Mouse (Mus musculus): ENCODE results near the gene C130032M10Rik. TPM values are rescaled to one million over a fixed set of nuclear protein-coding genes. Genes with fewer than 3 reads are reported as not detected.

C130032M10Rik gene
- polyA plus RNA-seq, 1 experiment from 2014 or later: 0.16 TPM

DNA sequence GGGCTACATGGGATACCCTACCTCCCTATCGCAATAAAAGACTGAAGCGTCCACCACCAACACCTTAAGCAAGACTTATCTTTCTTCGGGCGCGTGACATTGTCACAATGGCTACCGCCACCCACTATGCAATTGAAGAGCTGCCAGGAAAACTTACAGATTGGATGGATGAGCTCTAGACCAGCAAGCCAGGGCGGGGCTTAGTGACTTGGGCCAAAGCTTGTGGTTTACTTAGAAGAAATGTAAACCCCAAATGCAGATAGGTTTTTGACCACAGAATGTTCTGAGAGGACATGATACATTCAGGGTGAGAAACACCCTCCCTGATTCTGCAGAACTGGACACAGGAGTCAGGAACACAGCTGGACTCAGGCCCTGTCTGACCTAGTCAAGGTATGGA, 14.4 kb upstream of the C130032M10Rik start:
- H3K9ac ChIP-seq (ENCODE audit: low read depth, low read length): no peak overlapping the region

DNA sequence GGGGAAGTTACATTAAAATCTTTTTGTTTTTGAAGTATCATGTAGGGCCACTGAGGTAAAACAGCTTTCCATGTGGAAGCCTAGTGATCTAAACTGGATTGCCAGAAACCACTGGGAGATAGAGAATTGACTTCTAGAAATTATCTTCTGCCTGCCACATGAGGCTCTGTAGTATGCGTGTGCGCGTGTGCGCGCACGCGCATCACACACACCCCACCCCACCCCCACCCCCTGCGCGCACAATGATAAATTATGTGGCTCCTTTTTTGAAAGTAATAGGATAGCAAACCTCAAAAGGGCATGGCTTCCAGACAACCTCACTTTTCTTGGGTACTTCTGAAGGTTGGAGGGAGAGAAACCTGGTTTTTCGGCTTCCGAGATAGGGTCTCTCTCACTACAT, 13.6 kb upstream of the C130032M10Rik start:
- Histone ChIP-seq H3K9me3 (replicated peaks; ENCODE audit: low read length) (no peaks in the 10 kb centered on the region), H3K36me3 (ENCODE audit: insufficient read depth, low read length) (no peaks in the 10 kb centered on the region), H3K4me2 (ENCODE audit: low read length) (no peak overlapping the region), H3K4me1 (replicated peaks; ENCODE audit: insufficient read depth, low read length) (no peaks in the 10 kb centered on the region), H3K4me3 (replicated peaks; ENCODE audit: low read depth, low read length) (no peak overlapping the region), H3K27me3 (ENCODE audit: insufficient read depth, low read length) (0 out of 2 replicates have a peak, but pooled peaks cover 3% of the 10 kb centered on the region), H3K27ac (no peak overlapping the region), H3K9ac (ENCODE audit: low read depth, low read length) (no peak overlapping the region)
- DNase-seq (ENCODE audit: low spot score): no peak
- ATAC-seq (replicated peaks; ENCODE audit: low FRiP score, low read depth): no peak
- TF ChIP-seq CTCF (IDR thresholded peaks at IDR 0.05; ENCODE audit: low read depth): no peak
- WGBS: 95% methylated on average over 11 of the region's 11 CpGs

More for the DNA sequence above, 14.4 kb upstream of the C130032M10Rik start:
- no peak for DNase-seq (ENCODE audit: low spot score)
- Histone ChIP-seq H3K27ac (no peak overlapping the region), H3K4me1 (replicated peaks; ENCODE audit: insufficient read depth, low read length) (no peaks in the 10 kb centered on the region), H3K4me3 (replicated peaks; ENCODE audit: low read depth, low read length) (no peak overlapping the region), H3K9me3 (replicated peaks; ENCODE audit: low read length) (no peaks in the 10 kb centered on the region), H3K27me3 (ENCODE audit: insufficient read depth, low read length) (0 out of 2 replicates have a peak, but pooled peaks cover 3% of the 10 kb centered on the region), H3K36me3 (ENCODE audit: insufficient read depth, low read length) (no peaks in the 10 kb centered on the region), H3K4me2 (ENCODE audit: low read length) (no peak overlapping the region)
- no peak for TF ChIP-seq CTCF (IDR thresholded peaks at IDR 0.05; ENCODE audit: low read depth)
- 95% methylated on average over 7 of the region's 7 CpGs for WGBS
- no peak for ATAC-seq (replicated peaks; ENCODE audit: low FRiP score, low read depth)

DNA sequence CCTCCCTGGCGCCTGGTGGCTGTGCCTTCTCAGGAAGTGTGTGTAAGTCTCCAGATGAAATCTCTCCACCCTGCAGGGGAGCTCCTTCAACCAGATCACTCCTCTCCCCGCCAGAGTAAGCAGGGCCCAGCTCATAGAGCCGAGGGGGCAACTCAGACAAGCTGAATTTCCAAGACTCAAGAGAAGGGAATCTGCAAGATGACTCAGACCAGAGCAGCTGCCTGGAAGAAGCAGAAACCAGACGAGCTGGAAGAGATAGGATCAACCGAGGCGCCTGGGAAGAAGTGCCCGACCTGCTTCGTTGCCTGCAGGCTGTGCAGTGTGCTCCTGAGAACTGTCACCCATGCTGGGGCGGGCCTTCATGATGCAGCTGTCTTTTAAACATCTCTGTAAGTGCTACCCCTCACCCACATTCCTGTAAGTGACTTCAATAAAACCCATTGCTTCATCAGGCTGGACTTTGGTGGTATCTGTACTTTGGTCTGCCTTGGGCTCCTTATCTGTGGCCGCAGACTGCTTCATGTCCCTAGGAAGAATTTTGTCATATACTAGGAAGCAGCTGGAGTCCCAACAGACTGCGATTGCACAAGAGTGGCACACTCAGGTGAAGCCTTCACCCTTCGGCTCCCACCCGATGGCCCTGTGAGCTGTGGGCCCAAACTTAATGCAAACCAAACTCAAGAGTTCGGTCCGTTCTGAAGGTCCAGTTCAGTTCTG, 12.6 kb upstream of the C130032M10Rik start:
- no peak overlapping the region for H3K4me3 ChIP-seq (replicated peaks; ENCODE audit: low read depth, low read length)
- ATAC-seq (replicated peaks; ENCODE audit: low FRiP score, low read depth) (peak; percentile 44; the same call in 1 of the 2 replicates), DNase-seq (ENCODE audit: low spot score) (no peak)
- 0 out of 2 replicates have a peak, but pooled peaks cover 3% of the 10 kb centered on the region for H3K27me3 ChIP-seq (ENCODE audit: insufficient read depth, low read length)
- H3K9me3 ChIP-seq (replicated peaks; ENCODE audit: low read length): no peaks in the 10 kb centered on the region
- no peak overlapping the region for H3K4me2 ChIP-seq (ENCODE audit: low read length)
- no peaks in the 10 kb centered on the region for H3K36me3 ChIP-seq (ENCODE audit: insufficient read depth, low read length)
- no peak overlapping the region for H3K9ac ChIP-seq (ENCODE audit: low read depth, low read length)
- WGBS: 70% methylated on average over 15 of the region's 15 CpGs
- no peak overlapping the region for H3K27ac ChIP-seq
- no peak for TF ChIP-seq CTCF (IDR thresholded peaks at IDR 0.05; ENCODE audit: low read depth)
- no peaks in the 10 kb centered on the region for H3K4me1 ChIP-seq (replicated peaks; ENCODE audit: insufficient read depth, low read length)

DNA sequence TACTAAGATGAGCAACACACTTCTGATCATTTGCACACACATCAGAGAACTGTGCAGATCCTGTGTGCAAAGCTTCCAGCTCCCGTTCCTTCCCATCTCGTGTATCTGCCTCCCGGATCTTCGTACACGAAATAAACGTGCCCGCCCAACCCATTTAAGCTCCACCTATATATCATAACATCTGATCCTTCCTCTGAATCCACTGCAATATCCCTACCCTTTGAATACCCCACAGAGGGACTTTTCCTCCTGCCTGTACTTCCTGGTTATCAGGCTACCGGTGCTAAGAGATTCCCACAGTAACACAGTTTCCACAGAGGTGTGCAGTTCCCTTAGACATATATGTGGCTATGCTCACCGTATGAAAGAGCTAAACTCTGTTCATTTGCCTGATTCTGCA, 10.7 kb upstream of the C130032M10Rik start, which contains the start of gene Ccr4:
Gene Ccr4 (minus strand): TSS at position 101 of the 400 bp plus-strand sequence.
- H3K9ac ChIP-seq (ENCODE audit: low read depth, low read length): no peak within 1 kb of the TSS
- no peaks in the 10 kb centered on the region for H3K9me3 ChIP-seq (replicated peaks; ENCODE audit: low read length)
- H3K36me3 ChIP-seq (ENCODE audit: insufficient read depth, low read length): no peaks in the 10 kb centered on the region
- H3K27ac ChIP-seq: no peak within 1 kb of the TSS
- ATAC-seq (replicated peaks; ENCODE audit: low FRiP score, low read depth) (no peak), DNase-seq (ENCODE audit: low spot score) (no peak)
- H3K4me3 ChIP-seq (replicated peaks; ENCODE audit: low read depth, low read length): no peak within 1 kb of the TSS
- TF ChIP-seq CTCF (IDR thresholded peaks at IDR 0.05; ENCODE audit: low read depth): no peak
- no peaks in the 10 kb centered on the region for H3K27me3 ChIP-seq (ENCODE audit: insufficient read depth, low read length)
- no peak within 1 kb of the TSS for H3K4me2 ChIP-seq (ENCODE audit: low read length)
- H3K4me1 ChIP-seq (replicated peaks; ENCODE audit: insufficient read depth, low read length): no peaks in the 10 kb centered on the region
- WGBS: 82% methylated on average over 9 of the region's 9 CpGs

DNA sequence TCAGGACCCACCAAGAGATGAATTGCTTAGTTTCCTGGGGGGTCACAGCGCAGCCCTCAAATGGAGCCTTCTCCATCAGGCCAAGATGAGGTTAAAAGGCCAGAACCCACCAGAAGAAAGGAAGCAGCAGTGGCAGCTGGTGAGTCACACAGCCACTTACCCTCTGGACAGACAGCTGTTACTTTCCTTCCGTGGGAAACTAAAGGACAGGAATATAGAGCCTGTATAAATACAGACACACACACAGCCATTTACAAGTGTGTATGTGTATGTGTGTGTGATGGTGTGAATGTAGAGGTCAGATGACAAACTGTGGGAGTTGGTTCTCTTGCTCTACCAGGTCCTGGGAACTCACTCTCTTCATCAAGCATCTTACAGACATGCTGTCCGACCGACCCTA, 8.9 kb upstream of the C130032M10Rik start:
- no peaks in the 10 kb centered on the region; the same call in 1 of the 2 replicates for H3K9me3 ChIP-seq (replicated peaks; ENCODE audit: low read length)
- WGBS: 58% methylated on average over 4 of the region's 4 CpGs

DNA sequence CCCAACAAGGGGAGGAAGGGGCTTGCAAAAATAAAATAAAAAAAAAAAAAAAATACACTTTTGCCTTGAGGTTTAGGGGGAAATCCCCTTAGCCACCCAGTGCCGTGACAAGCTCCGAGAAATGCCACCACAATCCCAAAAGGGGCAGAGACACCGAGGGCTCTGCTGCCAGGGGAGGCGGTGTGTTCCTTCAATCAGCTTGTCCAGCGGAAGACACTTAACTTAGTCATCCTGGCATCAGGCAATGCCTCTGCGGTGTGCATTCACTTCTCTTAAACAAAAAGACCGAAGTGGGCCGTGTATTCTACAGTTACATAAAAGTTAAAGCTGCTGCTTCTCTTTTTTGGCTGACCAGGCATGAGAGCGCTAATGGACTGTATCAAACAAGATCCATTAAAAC, 8.1 kb upstream of the C130032M10Rik start:
- H3K27me3 ChIP-seq (ENCODE audit: insufficient read depth, low read length): no peaks in the 10 kb centered on the region
- H3K9ac ChIP-seq (ENCODE audit: low read depth, low read length): no peak overlapping the region
- peaks cover 5% of the 10 kb centered on the region; the same call in 1 of the 2 replicates for H3K9me3 ChIP-seq (replicated peaks; ENCODE audit: low read length)
- H3K4me2 ChIP-seq (ENCODE audit: low read length): no peak overlapping the region
- H3K4me1 ChIP-seq (replicated peaks; ENCODE audit: insufficient read depth, low read length): no peaks in the 10 kb centered on the region
- H3K27ac ChIP-seq: no peak overlapping the region
- H3K4me3 ChIP-seq (replicated peaks; ENCODE audit: low read depth, low read length): no peak overlapping the region
- no peak for ATAC-seq (replicated peaks; ENCODE audit: low FRiP score, low read depth)
- WGBS: 78% methylated on average over 9 of the region's 9 CpGs
- H3K36me3 ChIP-seq (ENCODE audit: insufficient read depth, low read length): no peaks in the 10 kb centered on the region
- no peak for TF ChIP-seq CTCF (IDR thresholded peaks at IDR 0.05; ENCODE audit: low read depth)
- no peak for DNase-seq (ENCODE audit: low spot score)

More for the DNA sequence above, 8.9 kb upstream of the C130032M10Rik start:
- no peak for TF ChIP-seq CTCF (IDR thresholded peaks at IDR 0.05; ENCODE audit: low read depth)
- Histone ChIP-seq H3K36me3 (ENCODE audit: insufficient read depth, low read length) (no peaks in the 10 kb centered on the region), H3K9ac (ENCODE audit: low read depth, low read length) (no peak overlapping the region), H3K27me3 (ENCODE audit: insufficient read depth, low read length) (no peaks in the 10 kb centered on the region), H3K4me1 (replicated peaks; ENCODE audit: insufficient read depth, low read length) (no peaks in the 10 kb centered on the region), H3K4me2 (ENCODE audit: low read length) (no peak overlapping the region), H3K27ac (no peak overlapping the region), H3K4me3 (replicated peaks; ENCODE audit: low read depth, low read length) (no peak overlapping the region)
- ATAC-seq (replicated peaks; ENCODE audit: low FRiP score, low read depth) (no peak), DNase-seq (ENCODE audit: low spot score) (no peak)
